In genomic region chr11:96332618-96333032, GRCm38 (mm10) we compare ENCODE assay signal across 10 mouse cellular contexts. TPM values are rescaled to one million over a fixed set of nuclear protein-coding genes. Genes with fewer than 3 reads are reported as not detected.
DNase-seq lines count a peak whose midpoint lies in the region; ATAC-seq and TF ChIP-seq lines count a peak whose summit lies in the region.
"Had no signal": no experiment of that assay in that cellular context is flagged by ENCODE, and none has a peak within 500 bp of the region (broad histone marks: within the 10 kb centered on the region; RNA-seq: fewer than 3 reads in every experiment).

No protein-coding gene starts in this region.

- WGBS in heart, embryonic 12.5 days = under 1% methylated on average over 33 of the region's 35 CpGs
- 9% methylated on average over 31 of the region's 35 CpGs for WGBS in limb, embryonic 15.5 days

- ATAC-seq in heart, embryonic 12.5 days (ENCODE audit: insufficient number of reproducible peaks, low FRiP score) = no peak
- no peak for ATAC-seq in limb, embryonic 15.5 days (ENCODE audit: insufficient number of reproducible peaks, low FRiP score, low TSS enrichment, low read depth)
- no peak for ATAC-seq in CD4-positive, CD25-positive, alpha-beta regulatory T cell, adult 4 months

- H3K9me3 ChIP-seq in heart, embryonic 12.5 days (replicated peaks) = no peaks in the 10 kb centered on the region
- H3K9me3 ChIP-seq in E14TG2a.4 (ENCODE audit: low read length) = peaks cover 13% of the 10 kb centered on the region
- H3K9me3 ChIP-seq in limb, embryonic 15.5 days = no peaks in the 10 kb centered on the region
- H3K9me3 ChIP-seq: megakaryocyte, embryonic 14.5 days had no signal

- DNase-seq in heart, postnatal 36 days = no peak
- DNase-seq in adrenal gland, adult 2 months = no peak
- DNase-seq in layer of hippocampus, postnatal 25 days (ENCODE audit: extremely low spot score in 1 of 2, low spot score in 1 of 2) = no peak

- TF ChIP-seq CTCF in E14TG2a.4 (conservative IDR thresholded peaks at IDR 0.05; ENCODE audit: low read length) = no peak
- TF ChIP-seq CTCF in embryonic fibroblast, embryonic 13.5 days (IDR thresholded peaks at IDR 0.05; ENCODE audit: borderline replicate concordance, insufficient read depth, low read length) = no peak

- 0 out of 2 replicates have a peak, but pooled peaks cover 6% of the 10 kb centered on the region for H3K4me1 ChIP-seq in heart, embryonic 12.5 days (replicated peaks)
- H3K4me1 ChIP-seq in E14TG2a.4 (replicated peaks; ENCODE audit: low read depth, low read length) = peaks cover 39% of the 10 kb centered on the region
- no peaks in the 10 kb centered on the region for H3K4me1 ChIP-seq in embryonic fibroblast, embryonic 13.5 days (ENCODE audit: control insufficient read depth, insufficient read depth, low read length)
- H3K4me1 ChIP-seq in limb, embryonic 15.5 days = peaks cover 7% of the 10 kb centered on the region
- H3K4me1 ChIP-seq: megakaryocyte, embryonic 14.5 days had no signal

- intact Hi-C loops in heart, postnatal 36 days (cut with DNase I) = no loop called here

- H3K27ac ChIP-seq in heart, embryonic 12.5 days (ENCODE audit: poor library complexity, severe bottlenecking) = 0 out of 2 replicates have a peak overlapping the region, but pooled peaks have one; percentile 14
- H3K27ac ChIP-seq in embryonic fibroblast, embryonic 13.5 days (ENCODE audit: insufficient read depth, low read length) = peak overlapping the region; percentile 81
- no peak overlapping the region for H3K27ac ChIP-seq in limb, embryonic 15.5 days

- peak overlapping the region; percentile 62 for H3K4me2 ChIP-seq in heart, embryonic 12.5 days
- H3K4me2 ChIP-seq in limb, embryonic 15.5 days = peak overlapping the region; percentile 35

- H3K27me3 ChIP-seq in heart, embryonic 12.5 days (replicated peaks) = peaks cover 100% of the 10 kb centered on the region
- H3K27me3 ChIP-seq in E14TG2a.4 (ENCODE audit: insufficient read depth, low read length) = peaks cover 100% of the 10 kb centered on the region
- peaks cover 99% of the 10 kb centered on the region for H3K27me3 ChIP-seq in limb, embryonic 15.5 days
- H3K27me3 ChIP-seq: CH12.LX had no signal

- H3K36me3 ChIP-seq in heart, embryonic 12.5 days = no peaks in the 10 kb centered on the region
- H3K36me3 ChIP-seq in E14TG2a.4 (ENCODE audit: insufficient read depth, low read length) = no peaks in the 10 kb centered on the region
- H3K36me3 ChIP-seq in limb, embryonic 15.5 days = no peaks in the 10 kb centered on the region

- H3K9ac ChIP-seq in heart, embryonic 12.5 days = peak overlapping the region; percentile 57
- no peak overlapping the region for H3K9ac ChIP-seq in limb, embryonic 15.5 days

- TF ChIP-seq POLR2A in embryonic fibroblast, embryonic 13.5 days (IDR thresholded peaks at IDR 0.05; ENCODE audit: low read depth, low read length) = 0 out of 2 replicates have a peak, but pooled peaks have one; percentile 15

- H3K4me3 ChIP-seq in heart, embryonic 12.5 days = peak overlapping the region; percentile 40
- peak overlapping the region; percentile 51 for H3K4me3 ChIP-seq in E14TG2a.4 (replicated peaks; ENCODE audit: low read length)
- peak overlapping the region; percentile 23 for H3K4me3 ChIP-seq in embryonic fibroblast, embryonic 13.5 days (ENCODE audit: insufficient read depth, low read length)
- peak overlapping the region; percentile 29 for H3K4me3 ChIP-seq in limb, embryonic 15.5 days
- H3K4me3 ChIP-seq: megakaryocyte, embryonic 14.5 days had no signal

RNA-seq across cellular contexts. Expression of gene Hoxb3, which starts 9.5 kb away (rescaled TPM):
- 0.45 and 0.86 TPM in 2 replicates for polyA plus RNA-seq in heart, embryonic 12.5 days (2016; fragmentation: Nextera tagmentation; extraction: Ambion mirVana)
- under 1 TPM; 0.42 to 0.68 TPM for total RNA-seq in heart, postnatal 36 days (2021)
- polyA plus RNA-seq in embryonic fibroblast, embryonic 13.5 days (2011; ENCODE audit: insufficient read length, low read depth, missing spikeins) = 19.1 and 21.9 TPM in 2 replicates
- polyA plus RNA-seq in limb, embryonic 15.5 days (2015; fragmentation: Nextera tagmentation; extraction: Ambion mirVana) = 0.23 and 0.27 TPM in 2 replicates
- 10 to 100 TPM; 20.1 to 21.9 TPM for total RNA-seq in adrenal gland, adult 2 months (2021)
- 89.4 and 94.9 TPM in 2 replicates for polyA plus RNA-seq in adrenal gland, adult 2 months (2012; rRNA removed)
- not detected for total RNA-seq in layer of hippocampus, postnatal 25 days (2021)
- polyA plus RNA-seq in CD4-positive, CD25-positive, alpha-beta regulatory T cell, adult 4 months (2017; shearing (Covaris generic)) = under 1 TPM; 0.22 to 0.56 TPM

RNA-seq across cellular contexts. Expression of gene Hoxb4, which starts 14.6 kb away (rescaled TPM):
- polyA plus RNA-seq in heart, embryonic 12.5 days (2016; fragmentation: Nextera tagmentation; extraction: Ambion mirVana) = 0.19 and 0.32 TPM in 2 replicates
- under 1 TPM; 0.51 to 0.53 TPM for total RNA-seq in heart, postnatal 36 days (2021)
- polyA plus RNA-seq in embryonic fibroblast, embryonic 13.5 days (2011; ENCODE audit: insufficient read length, low read depth, missing spikeins) = 8.3 and 10.4 TPM in 2 replicates
- polyA plus RNA-seq in limb, embryonic 15.5 days (2015; fragmentation: Nextera tagmentation; extraction: Ambion mirVana) = 0.29 and 0.41 TPM in 2 replicates
- total RNA-seq in adrenal gland, adult 2 months (2021) = 10 to 100 TPM; 16.7 to 21.8 TPM
- 27.9 and 30.0 TPM in 2 replicates for polyA plus RNA-seq in adrenal gland, adult 2 months (2012; rRNA removed)
- not detected for total RNA-seq in layer of hippocampus, postnatal 25 days (2021)
- 1 to 10 TPM; 1.9 to 2.5 TPM for polyA plus RNA-seq in CD4-positive, CD25-positive, alpha-beta regulatory T cell, adult 4 months (2017; shearing (Covaris generic))

RNA-seq across cellular contexts. Expression of gene Hoxb2, which starts 17.7 kb away (rescaled TPM):
- polyA plus RNA-seq in heart, embryonic 12.5 days (2016; fragmentation: Nextera tagmentation; extraction: Ambion mirVana) = 4.0 TPM in 2 replicates
- 1 to 10 TPM in 1 of 2 experiments, under 1 TPM in 1; 0.51 to 1.1 TPM for total RNA-seq in heart, postnatal 36 days (2021)
- polyA plus RNA-seq in embryonic fibroblast, embryonic 13.5 days (2011; ENCODE audit: insufficient read length, low read depth, missing spikeins) = 6.6 and 11.0 TPM in 2 replicates
- polyA plus RNA-seq in limb, embryonic 15.5 days (2015; fragmentation: Nextera tagmentation; extraction: Ambion mirVana) = 3.1 and 4.8 TPM in 2 replicates
- total RNA-seq in adrenal gland, adult 2 months (2021) = 10 to 100 TPM; 18.7 to 22.6 TPM
- 69.6 and 86.1 TPM in 2 replicates for polyA plus RNA-seq in adrenal gland, adult 2 months (2012; rRNA removed)
- total RNA-seq in layer of hippocampus, postnatal 25 days (2021) = not detected
- under 1 TPM in 1 of 2 experiments, not detected in 1; 0.09 TPM for polyA plus RNA-seq in CD4-positive, CD25-positive, alpha-beta regulatory T cell, adult 4 months (2017; shearing (Covaris generic))
- total RNA-seq: CH12.LX had no signal

RNA-seq across cellular contexts. Expression of gene Hoxb5, which starts 29.5 kb away (rescaled TPM):
- 0.14 and 1.9 TPM in 2 replicates for polyA plus RNA-seq in heart, embryonic 12.5 days (2016; fragmentation: Nextera tagmentation; extraction: Ambion mirVana)
- under 1 TPM; 0.19 to 0.22 TPM for total RNA-seq in heart, postnatal 36 days (2021)
- polyA plus RNA-seq in embryonic fibroblast, embryonic 13.5 days (2011; ENCODE audit: insufficient read length, low read depth, missing spikeins) = 4.1 and 5.9 TPM in 2 replicates
- polyA plus RNA-seq in limb, embryonic 15.5 days (2015; fragmentation: Nextera tagmentation; extraction: Ambion mirVana) = 0.60 and 0.73 TPM in 2 replicates
- 10 to 100 TPM; 15.2 to 31.6 TPM for total RNA-seq in adrenal gland, adult 2 months (2021)
- 43.4 and 45.6 TPM in 2 replicates for polyA plus RNA-seq in adrenal gland, adult 2 months (2012; rRNA removed)
- not detected for total RNA-seq in layer of hippocampus, postnatal 25 days (2021)
- polyA plus RNA-seq in CD4-positive, CD25-positive, alpha-beta regulatory T cell, adult 4 months (2017; shearing (Covaris generic)) = not detected

RNA-seq across cellular contexts. Expression of gene Hoxb1, which starts 32.9 kb away (rescaled TPM):
- polyA plus RNA-seq in heart, embryonic 12.5 days (2016; fragmentation: Nextera tagmentation; extraction: Ambion mirVana) = not detected in 2 replicates
- total RNA-seq in heart, postnatal 36 days (2021) = not detected
- polyA plus RNA-seq in embryonic fibroblast, embryonic 13.5 days (2011; ENCODE audit: insufficient read length, low read depth, missing spikeins) = not detected in 2 replicates
- polyA plus RNA-seq in limb, embryonic 15.5 days (2015; fragmentation: Nextera tagmentation; extraction: Ambion mirVana) = 0.15 TPM in 1 of 2 replicates, not detected in the other
- not detected for total RNA-seq in adrenal gland, adult 2 months (2021)
- not detected in 2 replicates for polyA plus RNA-seq in adrenal gland, adult 2 months (2012; rRNA removed)
- not detected for total RNA-seq in layer of hippocampus, postnatal 25 days (2021)
- not detected for polyA plus RNA-seq in CD4-positive, CD25-positive, alpha-beta regulatory T cell, adult 4 months (2017; shearing (Covaris generic))
- total RNA-seq: CH12.LX had no signal

Comparison
In these comparisons a context has a peak if more than half of its experiments do, and no peak if none do; other contexts are left out.
1. RNA of gene Hoxb3, which starts 9.5 kb away (polyA plus RNA-seq): 89.4 to 94.9 TPM in adrenal gland, adult 2 months and 19.1 to 21.9 TPM in embryonic fibroblast, embryonic 13.5 days; 0.22 to 0.56 TPM in CD4-positive, CD25-positive, alpha-beta regulatory T cell, adult 4 months, 0.45 to 0.86 TPM in heart, embryonic 12.5 days and 0.23 to 0.27 TPM in limb, embryonic 15.5 days; every median in the first group is over 10 times any median in the second.
2. Peak in every context shown above with its lines, with median percentiles within 50 percentile points of each other: H3K4me3 ChIP-seq.